Comparison of ENCODE assay signal across 18 mouse cellular contexts in the genomic region with DNA sequence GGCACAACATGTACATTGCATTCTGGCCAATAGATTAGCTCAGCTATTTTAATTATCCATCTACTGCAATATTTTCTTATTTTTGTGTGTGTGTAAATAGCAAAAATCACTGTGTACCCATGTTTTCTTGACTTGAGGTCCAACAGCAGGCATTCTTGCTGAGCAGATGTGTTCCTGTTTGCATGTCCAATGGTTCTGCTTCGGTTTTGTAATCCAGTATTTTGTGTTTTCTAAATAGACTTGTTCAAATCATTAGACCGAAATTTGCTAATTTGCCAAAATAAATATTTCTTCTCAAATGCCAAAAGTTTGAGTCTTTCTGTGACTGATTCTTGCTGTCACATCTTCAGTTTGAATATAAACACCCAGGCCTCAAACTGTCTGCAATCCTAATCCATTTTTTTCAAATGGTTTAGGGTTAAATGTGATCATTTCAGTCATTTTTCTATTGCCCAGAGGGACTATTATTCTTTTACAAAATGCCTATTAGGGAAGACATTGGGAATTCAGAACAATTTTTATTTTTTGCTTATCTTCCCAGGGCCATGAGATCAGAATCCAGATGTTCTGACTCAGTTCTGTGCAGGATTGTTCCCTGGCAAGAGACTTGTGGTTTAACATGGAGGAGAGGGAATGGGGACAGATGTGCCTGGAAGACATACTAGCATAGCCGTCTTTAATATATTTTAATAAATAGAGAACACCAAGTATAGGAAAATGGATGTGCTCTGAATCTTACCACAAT.
DNase-seq lines count a peak whose midpoint lies in the region; ATAC-seq and TF ChIP-seq lines count a peak whose summit lies in the region.
"Had no signal": no experiment of that assay in that cellular context is flagged by ENCODE, and none has a peak within 500 bp of the region (broad histone marks: within the 10 kb centered on the region; RNA-seq: fewer than 3 reads in every experiment).

No protein-coding gene starts in this region.

- TF ChIP-seq CTCF in heart, postnatal 0 days (IDR thresholded peaks at IDR 0.05; ENCODE audit: low read depth): no peak
- TF ChIP-seq CTCF in lung, embryonic 14.5 days (IDR thresholded peaks at IDR 0.05; ENCODE audit: low read depth): no peak
- TF ChIP-seq CTCF in lung, adult 2 months (IDR thresholded peaks at IDR 0.05; ENCODE audit: insufficient read depth, low read length): no peak
- TF ChIP-seq CTCF in embryonic fibroblast, embryonic 13.5 days (IDR thresholded peaks at IDR 0.05; ENCODE audit: borderline replicate concordance, insufficient read depth, low read length): no peak

- TF ChIP-seq POLR2A in lung, adult 2 months (IDR thresholded peaks at IDR 0.05; ENCODE audit: borderline replicate concordance, extremely low read depth, low read depth, low read length): no peak
- no peak for TF ChIP-seq POLR2A in embryonic fibroblast, embryonic 13.5 days (IDR thresholded peaks at IDR 0.05; ENCODE audit: low read depth, low read length)

- peak; percentile 38 for DNase-seq in embryonic facial prominence, embryonic 14.5 days (ENCODE audit: low spot score)
- DNase-seq in embryonic facial prominence, embryonic 10.5 days (ENCODE audit: low spot score): no peak
- DNase-seq in heart, postnatal 0 days (ENCODE audit: low spot score): no peak
- peak; percentile 41 for DNase-seq in lung, embryonic 14.5 days
- DNase-seq in lung, adult 2 months: no peak
- DNase-seq: cerebellum, postnatal 14 days; forebrain, postnatal 0 days; gastrocnemius, postnatal 14 days; right cerebral cortex, postnatal 14 days; thymus, adult 2 months had no signal

- no peak overlapping the region for H3K4me2 ChIP-seq in embryonic facial prominence, embryonic 14.5 days (ENCODE audit: low read depth, low read length)
- H3K4me2 ChIP-seq in heart, postnatal 0 days (ENCODE audit: low read depth, low read length): no peak overlapping the region
- H3K4me2 ChIP-seq in heart, embryonic 12.5 days: no peak overlapping the region
- no peak overlapping the region for H3K4me2 ChIP-seq in lung, embryonic 14.5 days
- H3K4me2 ChIP-seq: limb, embryonic 12.5 days had no signal

- no peaks in the 10 kb centered on the region for H3K36me3 ChIP-seq in embryonic facial prominence, embryonic 14.5 days (ENCODE audit: control insufficient read depth, insufficient read depth, low read length)
- no peaks in the 10 kb centered on the region for H3K36me3 ChIP-seq in embryonic facial prominence, embryonic 10.5 days (replicated peaks)
- H3K36me3 ChIP-seq in heart, postnatal 0 days (replicated peaks; ENCODE audit: control insufficient read depth, insufficient read depth, low read length): no peaks in the 10 kb centered on the region
- H3K36me3 ChIP-seq in heart, embryonic 12.5 days: no peaks in the 10 kb centered on the region
- no peaks in the 10 kb centered on the region for H3K36me3 ChIP-seq in lung, embryonic 14.5 days (ENCODE audit: insufficient read depth)
- H3K36me3 ChIP-seq: hindbrain, embryonic 10.5 days; limb, embryonic 12.5 days had no signal

- H3K27me3 ChIP-seq in embryonic facial prominence, embryonic 14.5 days (replicated peaks; ENCODE audit: control insufficient read depth, insufficient read depth, low read length): no peaks in the 10 kb centered on the region
- H3K27me3 ChIP-seq in embryonic facial prominence, embryonic 10.5 days (replicated peaks; ENCODE audit: low read depth, poor library complexity, severe bottlenecking): no peaks in the 10 kb centered on the region
- no peaks in the 10 kb centered on the region for H3K27me3 ChIP-seq in heart, postnatal 0 days (ENCODE audit: control insufficient read depth, insufficient read depth, low read length)
- H3K27me3 ChIP-seq in heart, embryonic 12.5 days (replicated peaks): no peaks in the 10 kb centered on the region
- no peaks in the 10 kb centered on the region for H3K27me3 ChIP-seq in lung, embryonic 14.5 days (ENCODE audit: insufficient read depth, low read length)
- H3K27me3 ChIP-seq: limb, embryonic 12.5 days; Patski had no signal

- WGBS in embryonic facial prominence, embryonic 14.5 days: 71% methylated on average over 3 of the region's 3 CpGs
- 84% methylated on average over 3 of the region's 3 CpGs for WGBS in embryonic facial prominence, embryonic 10.5 days
- 70% methylated on average over 3 of the region's 3 CpGs for whole genome bisulfite sequencing in heart, postnatal 0 days
- 74% methylated on average over 3 of the region's 3 CpGs for WGBS in heart, embryonic 12.5 days
- WGBS in lung, embryonic 14.5 days: 47% methylated on average over 3 of the region's 3 CpGs
- 74% methylated on average over 3 of the region's 3 CpGs for WGBS in lung, adult 2 months

- H3K27ac ChIP-seq in embryonic facial prominence, embryonic 14.5 days (replicated peaks; ENCODE audit: low read depth, low read length): no peak overlapping the region
- H3K27ac ChIP-seq in embryonic facial prominence, embryonic 10.5 days (replicated peaks): no peak overlapping the region
- H3K27ac ChIP-seq in heart, postnatal 0 days (ENCODE audit: low read depth): no peak overlapping the region
- H3K27ac ChIP-seq in heart, embryonic 12.5 days (ENCODE audit: poor library complexity, severe bottlenecking): no peak overlapping the region
- H3K27ac ChIP-seq in lung, embryonic 14.5 days (ENCODE audit: low read depth): no peak overlapping the region
- peak overlapping the region; percentile 83 for H3K27ac ChIP-seq in embryonic fibroblast, embryonic 13.5 days (ENCODE audit: insufficient read depth, low read length)
- H3K27ac ChIP-seq: hindbrain, embryonic 10.5 days; left cerebral cortex, adult 2 months; limb, embryonic 12.5 days had no signal

- TF ChIP-seq EP300 in heart, postnatal 0 days (IDR thresholded peaks at IDR 0.05; ENCODE audit: low read depth): no peak

- no peaks in the 10 kb centered on the region for H3K9me3 ChIP-seq in embryonic facial prominence, embryonic 14.5 days (ENCODE audit: control insufficient read depth, low read length)
- no peaks in the 10 kb centered on the region for H3K9me3 ChIP-seq in embryonic facial prominence, embryonic 10.5 days
- no peaks in the 10 kb centered on the region for H3K9me3 ChIP-seq in heart, postnatal 0 days (replicated peaks; ENCODE audit: control insufficient read depth, low read length)
- no peaks in the 10 kb centered on the region for H3K9me3 ChIP-seq in heart, embryonic 12.5 days (replicated peaks)
- H3K9me3 ChIP-seq in lung, embryonic 14.5 days (ENCODE audit: low read depth, low read length): no peaks in the 10 kb centered on the region
- H3K9me3 ChIP-seq: hindbrain, embryonic 10.5 days; limb, embryonic 12.5 days had no signal

- H3K4me1 ChIP-seq in embryonic facial prominence, embryonic 14.5 days (ENCODE audit: control insufficient read depth, insufficient read depth, low read length): no peaks in the 10 kb centered on the region
- H3K4me1 ChIP-seq in embryonic facial prominence, embryonic 10.5 days: no peaks in the 10 kb centered on the region
- H3K4me1 ChIP-seq in heart, postnatal 0 days (ENCODE audit: control insufficient read depth, insufficient read depth): no peaks in the 10 kb centered on the region
- no peaks in the 10 kb centered on the region for H3K4me1 ChIP-seq in heart, embryonic 12.5 days (replicated peaks)
- no peaks in the 10 kb centered on the region for H3K4me1 ChIP-seq in lung, embryonic 14.5 days (ENCODE audit: insufficient read depth)
- H3K4me1 ChIP-seq in lung, adult 2 months (ENCODE audit: control insufficient read depth, insufficient read depth, low read length): no peaks in the 10 kb centered on the region
- peaks cover 2% of the 10 kb centered on the region; the same call in 1 of the 2 replicates for H3K4me1 ChIP-seq in embryonic fibroblast, embryonic 13.5 days (ENCODE audit: control insufficient read depth, insufficient read depth, low read length)
- H3K4me1 ChIP-seq: hindbrain, embryonic 10.5 days; limb, embryonic 12.5 days had no signal

- ATAC-seq in embryonic facial prominence, embryonic 14.5 days (ENCODE audit: low read depth): no peak
- 0 out of 2 replicates have a peak, but pooled peaks have one; percentile 39 for ATAC-seq in heart, postnatal 0 days (ENCODE audit: insufficient read depth, low read depth)
- ATAC-seq in heart, embryonic 12.5 days (ENCODE audit: insufficient number of reproducible peaks, low FRiP score): no peak
- no peak for ATAC-seq in lung, embryonic 14.5 days (ENCODE audit: insufficient read depth)
- ATAC-seq in CD4-positive, CD25-positive, alpha-beta regulatory T cell, adult 4 months: no peak
- ATAC-seq: forebrain, postnatal 0 days; inflammation-experienced regulatory T-cells, adult 6 months; Patski had no signal

- no peak overlapping the region for H3K9ac ChIP-seq in embryonic facial prominence, embryonic 14.5 days (ENCODE audit: low read depth, low read length)
- H3K9ac ChIP-seq in heart, postnatal 0 days (replicated peaks; ENCODE audit: low read depth, low read length): no peak overlapping the region
- no peak overlapping the region for H3K9ac ChIP-seq in heart, embryonic 12.5 days
- H3K9ac ChIP-seq in lung, embryonic 14.5 days: no peak overlapping the region
- H3K9ac ChIP-seq: forebrain, postnatal 0 days; limb, embryonic 12.5 days had no signal

- no peak overlapping the region for H3K4me3 ChIP-seq in embryonic facial prominence, embryonic 14.5 days (ENCODE audit: low read depth, low read length)
- no peak overlapping the region for H3K4me3 ChIP-seq in embryonic facial prominence, embryonic 10.5 days
- H3K4me3 ChIP-seq in heart, postnatal 0 days (ENCODE audit: low read depth, low read length): no peak overlapping the region
- H3K4me3 ChIP-seq in heart, embryonic 12.5 days: no peak overlapping the region
- H3K4me3 ChIP-seq in lung, embryonic 14.5 days (ENCODE audit: low read depth, low read length): no peak overlapping the region
- H3K4me3 ChIP-seq in lung, adult 2 months (replicated peaks; ENCODE audit: extremely low read depth, low read depth, low read length): no peak overlapping the region
- no peak overlapping the region for H3K4me3 ChIP-seq in embryonic fibroblast, embryonic 13.5 days (ENCODE audit: insufficient read depth, low read length)
- H3K4me3 ChIP-seq: hindbrain, embryonic 10.5 days; left cerebral cortex, adult 2 months; limb, embryonic 12.5 days had no signal

Comparison
In these comparisons a context has a peak if more than half of its experiments do, and no peak if none do; other contexts are left out.
1. DNase-seq: peak in embryonic facial prominence, embryonic 14.5 days (single experiment) and lung, embryonic 14.5 days (single experiment); none in embryonic facial prominence, embryonic 10.5 days (single experiment), heart, postnatal 0 days (single experiment) and lung, adult 2 months (single experiment).